Mouse (Mus musculus) CH12.LX (cell line): ENCODE measurements around the gene Rsph14. TPM values are rescaled to one million over a fixed set of nuclear protein-coding genes. Genes with fewer than 3 reads are reported as not detected.

ENCODE experiments used
- DNase-seq: peaks from one replicate; pipeline ENCODE4 v3.0.0-alpha.2; 2013; ENCODE audit errors: extremely low read depth
- H3K27ac ChIP-seq: 2 replicates; pipeline ENCODE4 v1.5.1; 2012; ENCODE audit warnings: low read depth, mild to moderate bottlenecking, control low read depth, moderate library complexity; ENCODE audit not compliant: insufficient read depth
- H3K27me3 ChIP-seq: replicated peaks from 2 replicates; pipeline ENCODE3; 2012; ENCODE audit warnings: inconsistent platforms
- H3K36me3 ChIP-seq, 2 experiments: replicated peaks in 1 of 2; 2 replicates each; pipeline versions ENCODE3 to v1.6.1; 2012; ENCODE audit warnings: inconsistent platforms in 1 of 2, low read length in 1 of 2, mild to moderate bottlenecking in 1 of 2, mixed read lengths in 1 of 2, moderate library complexity in 1 of 2; ENCODE audit not compliant: control insufficient read depth in 1 of 2, insufficient read depth in 1 of 2
- H3K4me1 ChIP-seq, 2 experiments: 2 replicates each; pipeline ENCODE4 v1.6.1; 2012; ENCODE audit warnings: inconsistent platforms in 1 of 2, moderate library complexity in 1 of 2; ENCODE audit not compliant: insufficient read depth in 2 of 2, control insufficient read depth in 1 of 2
- H3K4me2 ChIP-seq: 2 replicates; pipeline ENCODE4 v1.6.1; 2012; ENCODE audit warnings: low read depth, mild to moderate bottlenecking, control low read depth; ENCODE audit not compliant: poor library complexity, insufficient read depth, severe bottlenecking
- H3K4me3 ChIP-seq, 3 experiments: fragments of 150-350 bp in 1 of 3; sonication (generic) in 1 of 3; replicated peaks in 1 of 3; 2 replicates each; pipeline versions ENCODE3 to v1.5.1; 2011 to 2012; ENCODE audit warnings: low read depth in 2 of 3, low read length in 2 of 3, mild to moderate bottlenecking in 2 of 3, moderate library complexity in 2 of 3, control low read depth in 1 of 3, improper control_type of control experiment in 1 of 3, inconsistent platforms in 1 of 3, mixed read lengths in 1 of 3; ENCODE audit not compliant: poor library complexity in 1 of 3
- H3K79me2 ChIP-seq: replicated peaks from 2 replicates; pipeline ENCODE4 v1.6.1; 2012; ENCODE audit warnings: mild to moderate bottlenecking, moderate library complexity; ENCODE audit not compliant: control insufficient read depth, poor library complexity, insufficient read depth, severe bottlenecking; ENCODE audit errors: extremely low read depth
- H3K9ac ChIP-seq: 2 replicates; pipeline ENCODE4 v1.6.1; 2012; ENCODE audit warnings: low read depth, mild to moderate bottlenecking, control low read depth, moderate library complexity; ENCODE audit not compliant: insufficient read depth
- H3K9me3 ChIP-seq: replicated peaks from 2 replicates; pipeline ENCODE3; 2012; ENCODE audit warnings: low read length, inconsistent platforms, mixed read lengths
- BHLHE40 ChIP-seq: IDR thresholded peaks from 2 replicates; pipeline ENCODE4 v1.6.1; 2011; ENCODE audit warnings: mild to moderate bottlenecking, low read depth, low read length, improper control_type of control experiment
- CHD1 ChIP-seq: IDR thresholded peaks from 2 replicates; pipeline ENCODE4 v1.6.1; 2012; ENCODE audit warnings: low read depth, low read length, improper control_type of control experiment, inconsistent platforms
- CHD2 ChIP-seq: IDR thresholded peaks from 2 replicates; pipeline ENCODE4 v1.6.1; 2011; ENCODE audit warnings: low read length, improper control_type of control experiment
- CTCF ChIP-seq, 2 experiments: IDR thresholded peaks in 1 of 2; conservative IDR thresholded peaks in 1 of 2; 2 replicates each; pipeline ENCODE4 v1.5.1; 2011 to 2012; ENCODE audit warnings: low read depth in 2 of 2, low read length in 2 of 2, improper control_type of control experiment in 1 of 2, inconsistent platforms in 1 of 2, mild to moderate bottlenecking in 1 of 2, moderate library complexity in 1 of 2
- E2F4 ChIP-seq: IDR thresholded peaks from 2 replicates; pipeline ENCODE4 v1.6.1; 2011; ENCODE audit warnings: low read depth, low read length, improper control_type of control experiment; ENCODE audit not compliant: insufficient replicate concordance
- ELF1 ChIP-seq: IDR thresholded peaks from 2 replicates; pipeline ENCODE4 v1.6.1; 2014; ENCODE audit warnings: low read depth, mild to moderate bottlenecking, inconsistent platforms, low read length, improper control_type of control experiment
- EP300 ChIP-seq: IDR thresholded peaks from 2 replicates; pipeline ENCODE4 v1.6.1; 2011; ENCODE audit warnings: low read length, improper control_type of control experiment
- ETS1 ChIP-seq: conservative IDR thresholded peaks from 2 replicates; pipeline ENCODE4 v1.6.1; 2012; ENCODE audit warnings: low read depth, mild to moderate bottlenecking, inconsistent platforms, low read length, improper control_type of control experiment, moderate library complexity
- GABPA ChIP-seq: IDR thresholded peaks from 2 replicates; pipeline ENCODE4 v1.6.1; 2012; ENCODE audit warnings: low read depth, low read length, improper control_type of control experiment, inconsistent platforms; ENCODE audit not compliant: insufficient replicate concordance
- HCFC1 ChIP-seq: IDR thresholded peaks from 2 replicates; pipeline ENCODE4 v1.6.1; 2012; ENCODE audit warnings: low read depth, mild to moderate bottlenecking, inconsistent platforms, low read length, improper control_type of control experiment
- IRF4 ChIP-seq: IDR thresholded peaks from 2 replicates; pipeline ENCODE4 v1.6.1; 2014; ENCODE audit warnings: low read depth, mild to moderate bottlenecking, inconsistent platforms, low read length, improper control_type of control experiment
- JUN ChIP-seq: IDR thresholded peaks from 2 replicates; pipeline ENCODE4 v1.6.1; 2011; ENCODE audit warnings: low read depth, mild to moderate bottlenecking, low read length, improper control_type of control experiment, moderate library complexity; ENCODE audit not compliant: insufficient read depth
- JUND ChIP-seq: conservative IDR thresholded peaks from 2 replicates; pipeline ENCODE4 v1.6.1; 2011; ENCODE audit warnings: low read depth, low read length, improper control_type of control experiment
- KAT2A ChIP-seq: IDR thresholded peaks from 2 replicates; pipeline ENCODE4 v1.6.1; 2012; ENCODE audit warnings: low read length, improper control_type of control experiment, inconsistent platforms; ENCODE audit not compliant: insufficient replicate concordance
- MAFK ChIP-seq: IDR thresholded peaks from 2 replicates; pipeline ENCODE4 v1.6.1; 2011; ENCODE audit warnings: low read length, improper control_type of control experiment; ENCODE audit not compliant: insufficient replicate concordance
- MAX ChIP-seq: IDR thresholded peaks from 2 replicates; pipeline ENCODE4 v1.6.1; 2011; ENCODE audit warnings: low read length, improper control_type of control experiment
- MAZ ChIP-seq: IDR thresholded peaks from 2 replicates; pipeline ENCODE4 v1.6.1; 2012; ENCODE audit warnings: low read depth, mild to moderate bottlenecking, inconsistent platforms, low read length, improper control_type of control experiment, moderate library complexity
- MEF2A ChIP-seq: IDR thresholded peaks from 2 replicates; pipeline ENCODE4 v1.6.1; 2014; ENCODE audit warnings: low read depth, mild to moderate bottlenecking, inconsistent platforms, low read length, improper control_type of control experiment, borderline replicate concordance
- MXI1 ChIP-seq: IDR thresholded peaks from 2 replicates; pipeline ENCODE4 v1.6.1; 2011; ENCODE audit warnings: mild to moderate bottlenecking, low read depth, low read length, improper control_type of control experiment
- MYC ChIP-seq: IDR thresholded peaks from 2 replicates; pipeline ENCODE4 v1.6.1; 2011; ENCODE audit warnings: low read depth, mild to moderate bottlenecking, improper control_type of control experiment, low read length
- NELFE ChIP-seq: IDR thresholded peaks from 2 replicates; pipeline ENCODE4 v1.6.1; 2011; ENCODE audit warnings: low read depth, low read length, improper control_type of control experiment
- NRF1 ChIP-seq: IDR thresholded peaks from 2 replicates; pipeline ENCODE4 v1.6.1; 2014; ENCODE audit warnings: low read depth, mild to moderate bottlenecking, inconsistent platforms, low read length, improper control_type of control experiment, moderate library complexity
- PAX5 ChIP-seq: IDR thresholded peaks from 2 replicates; pipeline ENCODE4 v1.6.1; 2012; ENCODE audit warnings: low read length, inconsistent platforms, mixed read lengths
- POLR2A ChIP-seq: IDR thresholded peaks from 2 replicates; pipeline ENCODE4 v1.6.1; 2011; ENCODE audit warnings: low read depth, mild to moderate bottlenecking, improper control_type of control experiment, low read length
- POLR2AphosphoS2 ChIP-seq: IDR thresholded peaks from 2 replicates; pipeline ENCODE4 v1.6.1; 2011; ENCODE audit warnings: low read depth, low read length, improper control_type of control experiment
- RAD21 ChIP-seq: IDR thresholded peaks from 2 replicates; pipeline ENCODE4 v1.6.1; 2011; ENCODE audit warnings: low read depth, mild to moderate bottlenecking, low read length, improper control_type of control experiment, moderate library complexity
- RCOR1 ChIP-seq: conservative IDR thresholded peaks from 2 replicates; pipeline ENCODE4 v1.6.1; 2012; ENCODE audit warnings: low read depth, mild to moderate bottlenecking, inconsistent platforms, low read length, improper control_type of control experiment
- SIN3A ChIP-seq: IDR thresholded peaks from 2 replicates; pipeline ENCODE4 v1.6.1; 2012; ENCODE audit warnings: low read length, improper control_type of control experiment, inconsistent platforms
- SMC3 ChIP-seq: IDR thresholded peaks from 2 replicates; pipeline ENCODE4 v1.6.1; 2011; ENCODE audit warnings: low read depth, low read length, improper control_type of control experiment
- TBP ChIP-seq: conservative IDR thresholded peaks from 2 replicates; pipeline ENCODE4 v1.6.1; 2011; ENCODE audit warnings: low read depth, low read length, improper control_type of control experiment
- TCF12 ChIP-seq: IDR thresholded peaks from 2 replicates; pipeline ENCODE4 v1.6.1; 2014; ENCODE audit warnings: low read depth, mild to moderate bottlenecking, inconsistent platforms, low read length, improper control_type of control experiment
- UBTF ChIP-seq: IDR thresholded peaks from 2 replicates; pipeline ENCODE4 v1.6.1; 2012; ENCODE audit warnings: low read depth, mild to moderate bottlenecking, inconsistent platforms, low read length, improper control_type of control experiment, moderate library complexity
- USF1 ChIP-seq: IDR thresholded peaks from 2 replicates; pipeline ENCODE4 v1.6.1; 2014; ENCODE audit warnings: low read depth, mild to moderate bottlenecking, inconsistent platforms, low read length, improper control_type of control experiment
- USF2 ChIP-seq: conservative IDR thresholded peaks from 2 replicates; pipeline ENCODE4 v1.6.1; 2011; ENCODE audit warnings: low read depth, low read length, improper control_type of control experiment
- ZC3H11A ChIP-seq: IDR thresholded peaks from 2 replicates; pipeline ENCODE4 v1.6.1; 2012; ENCODE audit warnings: low read depth, mild to moderate bottlenecking, inconsistent platforms, low read length, improper control_type of control experiment
- ZKSCAN1 ChIP-seq: IDR thresholded peaks from 2 replicates; pipeline ENCODE4 v1.6.1; 2012; ENCODE audit warnings: low read depth, inconsistent platforms, low read length, improper control_type of control experiment, borderline replicate concordance
- ZMIZ1 ChIP-seq: IDR thresholded peaks from 2 replicates; pipeline ENCODE4 v1.6.1; 2012; ENCODE audit warnings: low read depth, mild to moderate bottlenecking, inconsistent platforms, low read length, improper control_type of control experiment
- ZNF384 ChIP-seq: IDR thresholded peaks from 2 replicates; pipeline ENCODE4 v1.6.1; 2012; ENCODE audit warnings: low read depth, low read length, improper control_type of control experiment, inconsistent platforms
- dilution Hi-C: fragments of 300-500 bp; cut with MboI; formaldehyde crosslinking; loops from 2 replicates; pipeline ENCODE4 v1.14.3; 2020; ENCODE audit warnings: low sequenced_read_pairs; ENCODE audit not compliant: extremely low pct_unique_long_range_greater_than_20kb, extremely low pct_ligation_motif_present
- in situ Hi-C: fragments of 300-500 bp; cut with MboI; formaldehyde crosslinking; loops from 3 replicates; pipeline ENCODE4 v1.14.3; 2019; ENCODE audit warnings: low sequenced_read_pairs, low pct_ligation_motif_present, low pct_unique_long_range_greater_than_20kb, mixed read lengths
- polyA plus RNA-seq: library from polyadenylated mRNA; unstranded; fragments of >175 nt; gene quantifications from 2 replicates; pipeline ENCODE4 v1.2.1, GENCODE M21; 2012; ENCODE audit warnings: low read depth; ENCODE audit not compliant: insufficient read length
- total RNA-seq, 2 experiments: library from RNA; depleted of rRNA; stranded (reverse); fragments of 300-350 nt in 1 of 2; fragments of >200 nt in 1 of 2; gene quantifications; 2 replicates each; pipeline ENCODE4 v1.2.3; 2012 to 2014

Gene Rsph14
- total and polyA plus RNA-seq, 3 experiments: not detected

DNA sequence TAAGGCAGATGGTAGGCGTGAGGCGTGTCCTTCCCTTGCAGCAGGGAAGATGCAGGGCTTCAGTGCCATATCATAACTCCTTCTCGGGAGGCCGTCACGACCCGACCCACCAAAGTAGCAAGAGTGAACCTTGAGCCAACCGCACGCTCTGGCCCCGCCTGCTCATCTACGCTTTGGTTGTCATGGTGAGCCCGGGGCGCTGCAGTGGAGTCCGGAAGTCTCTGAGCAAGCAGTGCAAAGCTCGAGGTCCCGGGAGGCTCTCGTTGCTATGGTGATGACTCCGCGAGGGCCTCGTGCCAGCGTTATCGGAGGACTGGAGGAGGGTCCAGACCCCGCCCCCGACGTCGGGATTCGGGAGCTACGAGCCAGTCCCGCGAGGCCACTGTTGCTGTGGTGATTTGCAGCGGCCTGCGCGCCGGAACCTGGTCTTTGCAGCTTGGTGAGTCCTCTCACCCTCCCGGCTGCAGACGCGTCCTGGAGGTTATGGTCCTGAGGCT lies 4.5 kb upstream of the Rsph14 start, which contains the start of gene Rab36:
Rab36 (plus strand) TSS at position 176 of the 497 bp plus-strand sequence.
- no peaks in the 10 kb centered on the region for H3K27me3 ChIP-seq
- no peak within 1 kb of the TSS; the same call in 1 of the 2 replicates for H3K9ac ChIP-seq
- H3K4me3 ChIP-seq: peak within 1 kb of the TSS; percentile 30 to 49 (median 42)
- H3K4me1 ChIP-seq: peaks cover 7 to 41% of the 10 kb centered on the region in 2 experiments
- H3K27ac ChIP-seq: no peak within 1 kb of the TSS
- dilution Hi-C loops (no loop called here), in situ Hi-C loops (no loop called here)
- H3K79me2 ChIP-seq: no peaks in the 10 kb centered on the region
- no peak for TF ChIP-seq CHD2
- TF ChIP-seq ZNF384: no peak
- 0 out of 2 replicates have a peak, but pooled peaks have one; percentile 12 for TF ChIP-seq BHLHE40
- no peak for TF ChIP-seq GABPA
- no peak for TF ChIP-seq USF1
- no peak for TF ChIP-seq MAZ
- TF ChIP-seq POLR2A: no peak; the same call in 1 of the 2 replicates
- no peak for TF ChIP-seq KAT2A
- TF ChIP-seq POLR2AphosphoS2: no peak
- no peak for TF ChIP-seq CHD1
- no peak for TF ChIP-seq MYC
- TF ChIP-seq IRF4: 0 out of 2 replicates have a peak, but pooled peaks have one; percentile 30
- TF ChIP-seq E2F4: no peak
- TF ChIP-seq ELF1: peak; percentile 93
- TF ChIP-seq PAX5: no peak
- TF ChIP-seq JUN: no peak
- TF ChIP-seq SMC3: no peak
- peak; percentile 83 for TF ChIP-seq SIN3A
- no peak for TF ChIP-seq CTCF (conservative IDR thresholded peaks at IDR 0.05 in 1 of 2, IDR thresholded peaks at IDR 0.05 in 1 of 2; ENCODE audit: low read depth in 2 of 2, low read length in 2 of 2)
- TF ChIP-seq ETS1: no peak
- peak; percentile 94 for TF ChIP-seq MXI1
- TF ChIP-seq UBTF: no peak
- TF ChIP-seq NELFE: no peak
- no peak for TF ChIP-seq RCOR1
- TF ChIP-seq TBP: no peak
- no peak for TF ChIP-seq EP300
- TF ChIP-seq MAX: no peak
- TF ChIP-seq RAD21: no peak
- no peak for TF ChIP-seq USF2
- no peak for TF ChIP-seq JUND
- TF ChIP-seq NRF1: peak; percentile 12; the same call in 1 of the 2 replicates
- no peak for TF ChIP-seq HCFC1
- no peak for TF ChIP-seq ZKSCAN1
- TF ChIP-seq ZMIZ1: no peak
- no peak for TF ChIP-seq TCF12
- no peak for TF ChIP-seq MEF2A
- TF ChIP-seq ZC3H11A: no peak
- no peak for TF ChIP-seq MAFK
- no peaks in the 10 kb centered on the region for H3K36me3 ChIP-seq
- H3K4me2 ChIP-seq: peak within 1 kb of the TSS; percentile 63
- DNase-seq: peak; percentile 89
- H3K9me3 ChIP-seq: no peaks in the 10 kb centered on the region
